Mouse (Mus musculus) G1E-ER4 (cell line): Measurements from ENCODE around the gene Tet3. TPM values are rescaled to one million over a fixed set of nuclear protein-coding genes. Genes with fewer than 3 reads are reported as not detected.

Experiments
- GATA1 ChIP-seq: IDR thresholded peaks from one replicate; pipeline ENCODE4 v1.8.0; 2012; ENCODE audit warnings: low read length, inconsistent platforms
- polyA plus RNA-seq: library from polyadenylated mRNA; stranded (reverse); fragments of >175 nt; gene quantifications from 2 replicates; pipeline ENCODE4 v1.2.3, GENCODE M21; 2012

Tet3 gene
- polyA plus RNA-seq, 1 experiment: 36.2 TPM

DNA sequence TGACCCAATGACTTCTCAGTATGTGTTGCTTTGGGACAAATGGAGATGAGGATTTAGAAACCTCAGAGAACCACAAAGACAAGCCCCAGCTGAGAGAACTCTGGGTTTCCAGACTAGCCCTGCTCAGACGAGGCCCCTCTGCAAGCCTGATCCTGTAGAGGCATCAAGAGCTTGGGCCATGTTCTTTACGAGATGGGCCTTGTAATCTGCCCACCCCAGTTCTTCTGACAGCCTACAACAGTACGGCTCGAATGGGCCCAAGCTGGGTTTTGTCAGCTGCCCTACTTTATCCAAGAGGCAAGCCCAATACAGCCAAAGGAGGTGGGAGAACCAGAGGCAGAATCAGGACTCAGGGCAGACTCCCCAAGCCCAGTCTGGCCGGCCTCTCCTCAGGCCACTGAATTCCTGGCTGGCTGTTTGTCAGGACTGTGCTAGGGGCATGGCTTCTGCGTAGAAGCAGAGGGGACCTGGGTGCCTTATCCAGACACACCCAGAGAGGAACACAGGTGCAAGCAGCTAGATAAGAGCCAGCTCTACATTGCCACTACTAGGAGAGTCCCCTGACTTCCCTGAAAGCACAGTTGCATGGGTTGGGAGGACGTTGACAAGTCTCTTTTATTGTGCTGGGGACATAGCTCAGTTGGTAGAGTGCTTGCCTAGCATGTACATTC is 107.3 kb downstream of the Tet3 start:
- peak; percentile 64 for TF ChIP-seq GATA1

DNA sequence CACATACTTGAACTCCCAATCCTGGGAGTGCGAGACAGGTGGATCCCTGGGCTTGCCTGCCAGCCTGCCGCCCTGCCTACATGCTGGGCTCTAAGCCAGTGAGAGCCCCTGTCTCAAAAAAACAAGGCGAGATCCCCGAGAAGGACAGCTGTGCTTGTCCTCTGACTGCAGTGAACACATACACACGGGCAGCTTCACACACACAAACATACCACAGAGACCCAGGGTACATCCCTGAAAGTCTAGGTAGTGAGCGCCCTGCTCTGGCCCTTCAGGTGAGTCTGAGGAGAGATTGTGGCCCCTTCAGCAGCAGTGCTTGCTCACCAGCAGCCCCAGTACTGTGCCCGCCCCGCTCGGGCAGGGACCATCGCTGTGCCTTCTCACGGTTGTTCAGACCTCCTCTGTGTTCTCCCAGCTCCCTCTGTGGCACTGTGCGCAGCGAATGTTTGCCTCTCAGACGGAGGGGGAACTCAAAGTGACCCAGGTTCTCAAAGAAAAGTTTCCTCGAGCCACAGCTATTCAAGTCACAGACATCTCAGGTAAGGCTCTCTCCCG is 108.0 kb downstream of the Tet3 start:
- TF ChIP-seq GATA1: no peak

DNA sequence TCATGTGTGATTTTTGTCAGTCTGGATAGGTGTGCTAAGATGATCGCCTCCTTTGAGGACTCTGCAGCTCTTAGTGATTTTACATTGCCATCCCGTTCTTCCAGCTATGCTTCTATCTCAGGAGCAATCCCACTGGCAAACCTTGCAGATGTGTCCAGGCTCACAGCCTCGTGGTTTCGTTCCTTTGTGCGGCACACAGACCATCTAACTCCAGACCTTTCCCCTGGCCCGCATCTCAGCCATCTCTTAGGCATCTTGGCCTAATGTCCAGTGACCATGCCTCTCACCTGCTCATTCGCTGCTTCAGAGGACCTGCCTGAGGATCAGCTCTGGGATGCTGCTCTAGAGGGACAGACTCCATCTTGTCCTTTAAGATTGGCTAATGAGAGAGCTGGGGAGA is 108.7 kb downstream of the Tet3 start:
- no peak for TF ChIP-seq GATA1

DNA sequence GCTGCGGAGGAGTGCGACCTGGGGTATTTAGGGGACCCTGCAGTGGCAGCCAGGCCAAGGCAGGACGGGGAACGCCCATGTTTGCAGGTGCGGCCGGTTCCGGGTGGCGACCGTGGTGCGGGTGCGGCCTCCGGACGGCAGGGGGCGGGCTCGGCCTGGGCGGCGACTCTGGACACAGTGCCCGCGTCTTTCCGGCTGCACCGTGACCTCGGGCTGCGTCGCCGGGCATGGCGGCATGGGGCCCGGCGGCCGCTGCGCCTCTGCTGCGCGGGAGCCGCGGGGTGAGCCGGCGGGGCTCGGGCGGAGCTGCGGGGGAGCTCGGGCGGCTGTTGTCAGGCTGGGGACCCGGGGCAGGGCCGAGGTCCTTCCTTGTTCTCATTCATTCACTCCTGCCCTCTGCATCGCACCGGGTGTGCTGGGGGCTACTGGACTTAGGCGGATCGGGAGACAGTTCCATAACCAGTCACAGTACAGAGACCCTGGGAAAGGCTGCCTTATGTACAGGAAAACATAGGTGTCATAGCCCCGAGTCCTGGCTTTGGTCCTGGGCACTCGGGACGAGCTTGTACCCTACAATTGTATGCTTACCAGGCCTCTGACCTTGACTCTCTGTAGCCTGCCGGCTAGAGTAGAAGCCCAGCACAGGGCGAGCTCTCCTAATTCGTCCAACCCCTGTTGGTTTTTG is 109.5 kb downstream of the Tet3 start:
- no peak for TF ChIP-seq GATA1

DNA sequence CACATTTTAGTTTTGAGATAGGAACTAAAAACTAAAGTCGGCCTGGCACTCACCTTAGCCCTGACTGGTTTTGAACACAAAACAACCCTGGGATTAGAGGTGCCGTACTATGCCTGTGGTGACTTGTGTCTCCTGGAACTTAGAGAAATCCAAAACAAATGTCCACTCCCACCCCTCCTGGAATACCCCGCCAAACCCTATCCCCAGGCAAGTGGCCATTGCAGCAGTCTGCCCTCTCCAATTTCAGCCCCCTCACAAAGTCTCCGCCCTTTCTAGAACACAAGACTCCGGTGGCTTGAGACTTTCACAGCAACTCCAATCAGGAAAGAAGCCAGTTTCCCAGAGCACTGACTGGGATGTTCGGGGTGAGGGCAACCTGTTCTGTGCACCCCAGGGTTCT is 110.0 kb downstream of the Tet3 start, which contains the start of gene Bola3:
Gene Bola3 (plus strand): TSS at position 275 of the 400 bp plus-strand sequence.
- TF ChIP-seq GATA1: no peak

DNA sequence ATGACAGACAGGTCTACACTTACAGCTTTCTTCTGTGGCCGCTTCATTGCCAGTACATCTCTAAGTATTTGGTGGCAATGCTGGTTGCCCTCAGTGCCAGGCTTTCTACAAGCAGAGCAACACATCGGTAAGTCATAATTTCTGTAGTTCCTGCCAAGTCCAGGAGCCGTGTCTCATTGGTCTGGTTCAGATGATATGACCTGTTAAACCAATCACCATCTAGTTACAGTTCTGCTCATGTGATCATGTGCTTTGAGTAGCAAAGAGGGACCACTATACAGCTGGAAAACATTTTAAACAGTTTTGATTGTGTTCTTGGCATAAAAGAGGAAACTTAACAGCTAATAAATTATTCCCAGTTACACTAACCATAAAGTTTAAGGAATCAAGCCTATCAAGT is 111.0 kb downstream of the Tet3 start:
- TF ChIP-seq GATA1: no peak

DNA sequence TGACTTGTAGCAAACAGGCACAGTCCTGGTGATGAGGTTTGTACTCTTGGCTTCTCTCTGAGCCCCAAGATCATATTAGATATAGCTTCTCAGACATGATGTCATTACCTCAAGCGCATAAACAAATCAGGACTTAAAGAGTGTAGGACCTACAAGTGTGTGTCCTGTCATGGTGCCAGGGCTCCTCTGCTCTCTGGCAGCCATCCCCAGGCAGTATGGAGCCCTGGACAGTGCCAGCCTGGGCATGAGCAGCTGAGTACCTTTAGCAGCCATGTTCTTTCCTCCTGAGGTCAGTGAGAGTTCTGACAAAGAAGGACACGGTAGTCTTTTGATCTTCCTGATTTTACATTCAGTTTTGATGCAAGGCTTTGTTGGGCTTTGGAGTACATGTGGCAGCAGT is 115.9 kb downstream of the Tet3 start:
- TF ChIP-seq GATA1: no peak

DNA sequence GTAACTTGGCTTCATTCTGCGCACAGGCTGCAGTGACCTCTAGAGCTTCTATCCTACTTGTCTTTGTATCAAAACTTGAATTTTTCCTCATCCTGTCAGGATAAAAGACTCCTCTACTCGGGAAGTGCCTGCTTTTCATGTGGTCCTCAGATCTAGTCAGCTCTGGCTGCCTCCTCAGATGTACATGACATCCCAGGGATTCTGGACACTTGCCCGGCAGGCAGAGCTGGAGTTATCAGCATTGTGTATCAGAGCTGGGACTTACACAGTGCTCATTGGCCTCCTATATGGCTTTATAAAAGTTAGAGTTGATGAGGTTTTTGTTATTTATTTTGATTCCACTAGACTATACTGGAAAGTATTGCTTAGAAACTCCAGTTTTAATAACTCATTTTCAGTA is 117.5 kb downstream of the Tet3 start:
- TF ChIP-seq GATA1: no peak

DNA sequence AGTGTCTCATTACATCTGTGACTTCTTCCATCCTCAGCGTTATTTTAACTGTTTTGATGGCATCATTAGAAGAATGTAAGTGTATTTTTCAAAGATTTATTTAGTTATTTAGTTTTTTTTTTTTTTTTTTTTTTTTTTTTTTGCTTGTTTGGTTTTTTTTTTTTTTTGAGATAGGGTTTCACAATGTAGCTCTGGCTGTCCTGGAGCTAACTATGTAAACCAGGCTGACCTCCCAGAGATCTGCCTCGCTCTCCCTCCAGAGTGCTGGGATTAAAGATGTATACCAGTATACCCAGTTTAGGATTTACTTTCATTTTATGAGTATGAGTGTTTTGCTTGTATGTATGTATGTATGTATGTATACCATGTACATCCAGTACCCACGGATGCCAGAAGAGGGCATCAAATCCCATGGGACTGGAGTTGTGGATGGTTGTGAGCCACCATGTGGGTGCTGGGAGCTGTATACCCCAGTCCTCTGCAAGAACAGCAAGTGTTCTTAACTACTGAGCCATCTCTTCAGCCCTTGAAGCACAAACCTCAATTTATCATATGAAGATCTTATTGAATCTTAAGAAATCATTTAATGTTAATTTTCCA is 131.2 kb downstream of the Tet3 start:
- TF ChIP-seq GATA1: no peak

DNA sequence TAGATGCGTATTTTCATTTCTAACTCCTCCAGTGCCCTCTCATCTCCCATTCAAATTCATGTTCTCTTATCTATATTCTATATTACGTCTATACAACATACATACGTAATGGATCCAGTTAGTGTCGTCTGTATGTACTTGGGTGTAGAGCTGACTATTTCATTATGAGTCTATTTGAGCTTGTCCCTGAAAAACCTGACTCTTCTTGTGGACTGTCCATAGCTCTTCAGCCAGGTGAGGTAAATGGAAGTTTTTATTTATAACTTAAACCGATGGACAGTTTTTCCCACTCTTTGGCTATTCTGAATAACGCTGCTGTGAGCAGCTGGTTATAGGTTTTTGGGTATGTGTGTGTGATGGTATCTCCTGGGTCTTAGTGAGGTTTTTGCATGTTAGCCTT is 132.1 kb downstream of the Tet3 start:
- no peak for TF ChIP-seq GATA1

DNA sequence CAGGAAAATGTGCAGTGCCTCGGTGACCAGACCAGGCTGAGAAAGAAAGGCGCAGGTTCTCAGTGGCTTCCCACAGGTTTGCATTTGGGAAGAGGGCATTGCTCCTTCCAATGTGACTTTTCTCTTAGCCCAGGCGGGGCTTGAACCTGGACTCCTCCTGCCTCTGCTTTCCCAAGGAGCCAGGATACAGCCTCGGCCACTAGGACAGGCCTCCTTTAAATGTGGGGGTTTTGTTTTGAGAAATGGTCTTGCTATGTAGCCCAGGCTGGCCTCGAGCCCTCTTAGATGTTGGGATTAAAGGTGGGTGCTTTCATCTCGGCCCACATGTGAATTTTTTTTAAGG is 132.5 kb downstream of the Tet3 start:
- TF ChIP-seq GATA1: no peak

DNA sequence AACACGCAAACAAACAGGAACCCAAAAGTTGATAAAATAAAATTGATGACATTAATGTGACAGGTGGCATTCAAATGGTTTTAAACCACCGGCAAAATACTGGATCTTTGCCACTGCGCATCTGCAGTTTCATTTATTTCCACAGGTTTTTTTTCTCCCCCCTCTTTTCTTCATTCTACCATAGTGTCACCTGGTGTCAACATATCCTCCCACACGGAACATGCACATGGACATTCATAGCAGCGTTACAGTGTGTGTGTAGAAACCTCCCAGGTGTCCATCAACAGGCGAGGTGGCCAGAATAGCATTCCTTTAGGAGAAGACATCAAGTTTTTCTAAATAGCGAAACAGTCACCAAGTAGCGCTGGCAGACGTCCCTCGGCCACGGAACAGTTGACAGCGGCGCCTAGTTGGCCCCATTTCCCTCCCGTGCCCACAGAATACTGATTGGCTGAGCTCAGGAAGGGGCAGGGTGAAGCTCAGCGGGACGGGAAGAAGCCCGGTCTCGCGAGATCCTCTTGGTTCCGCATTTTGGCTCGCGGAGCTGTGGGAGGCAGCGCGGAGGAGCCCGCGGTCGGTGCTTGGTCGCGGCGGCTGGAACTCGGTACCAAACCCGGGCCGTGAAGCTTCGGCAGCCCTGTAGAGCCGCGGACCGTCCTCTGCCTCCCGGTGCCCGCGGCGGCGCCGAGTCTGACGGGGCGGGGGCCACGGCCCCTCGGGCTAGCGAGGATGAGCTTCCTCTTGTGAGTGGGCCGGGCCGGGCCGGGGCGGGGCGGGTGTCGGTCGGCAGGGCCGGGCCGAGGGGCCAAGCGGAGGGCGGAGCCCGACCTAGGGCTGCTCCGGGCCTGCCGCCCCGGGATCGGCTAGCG is 133.1 kb downstream of the Tet3 start, which contains the start of the genes Mthfd2 and Mob1a:
Gene Mthfd2 (minus strand): TSS at position 384 of the 869 bp plus-strand sequence.
Gene Mob1a (plus strand): TSS at position 492 of the 869 bp plus-strand sequence.
- TF ChIP-seq GATA1: no peak

DNA sequence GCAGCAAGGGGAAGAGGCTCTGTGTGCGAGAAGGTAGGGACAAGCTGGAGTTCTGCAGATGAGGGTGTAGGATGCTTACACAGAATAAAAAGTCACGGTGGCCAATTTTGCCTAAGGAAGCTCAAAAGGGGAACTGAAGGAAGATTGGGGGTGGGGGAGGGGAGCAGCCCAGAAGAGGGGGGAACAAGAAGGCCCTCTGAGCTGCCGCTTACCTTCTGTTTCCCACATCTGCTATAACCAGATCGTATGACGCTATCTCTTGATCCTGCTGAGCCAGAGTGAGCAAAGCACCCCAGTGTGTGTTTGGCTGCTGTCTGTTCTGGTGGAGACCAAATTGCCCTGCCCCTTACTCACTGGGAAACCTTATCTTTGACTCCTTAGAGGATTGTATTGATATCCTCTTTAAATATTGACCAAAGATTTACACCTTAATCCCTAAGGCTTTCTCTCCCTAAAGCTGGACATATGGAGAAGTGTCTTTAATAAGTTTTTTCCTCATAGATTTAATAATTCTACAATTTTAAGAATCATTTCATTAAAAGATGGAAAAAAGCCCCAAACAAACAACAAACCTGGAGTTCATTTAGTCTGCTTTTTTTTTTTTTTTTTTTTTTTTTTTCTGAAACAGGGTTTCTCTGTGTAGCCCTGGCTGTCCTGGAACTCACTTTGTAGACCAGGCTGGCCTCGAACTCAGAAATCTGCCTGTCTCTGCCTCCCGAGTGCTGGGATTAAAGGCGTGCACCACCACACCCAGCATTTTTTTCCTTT is 135.0 kb downstream of the Tet3 start:
- peak; percentile 48 for TF ChIP-seq GATA1

DNA sequence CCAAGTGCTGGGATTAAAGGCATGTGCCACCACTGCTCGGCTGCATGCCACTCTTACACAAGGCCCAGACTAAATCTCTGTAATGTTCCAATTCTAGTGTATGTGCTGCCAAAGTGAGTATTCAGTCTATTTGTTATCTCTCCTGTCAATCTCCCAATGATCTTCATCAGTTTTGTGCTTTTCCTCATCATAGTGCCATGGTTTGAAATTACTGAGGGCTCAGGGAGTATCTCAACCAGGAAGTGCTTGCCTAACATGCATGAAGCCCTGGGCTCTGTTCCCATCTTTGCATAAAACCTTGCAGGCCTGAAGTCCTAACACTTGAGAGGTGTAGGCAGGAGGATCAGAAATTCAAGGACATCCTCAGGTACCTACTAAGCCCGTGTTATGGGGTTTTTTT is 136.1 kb downstream of the Tet3 start:
- TF ChIP-seq GATA1: no peak

DNA sequence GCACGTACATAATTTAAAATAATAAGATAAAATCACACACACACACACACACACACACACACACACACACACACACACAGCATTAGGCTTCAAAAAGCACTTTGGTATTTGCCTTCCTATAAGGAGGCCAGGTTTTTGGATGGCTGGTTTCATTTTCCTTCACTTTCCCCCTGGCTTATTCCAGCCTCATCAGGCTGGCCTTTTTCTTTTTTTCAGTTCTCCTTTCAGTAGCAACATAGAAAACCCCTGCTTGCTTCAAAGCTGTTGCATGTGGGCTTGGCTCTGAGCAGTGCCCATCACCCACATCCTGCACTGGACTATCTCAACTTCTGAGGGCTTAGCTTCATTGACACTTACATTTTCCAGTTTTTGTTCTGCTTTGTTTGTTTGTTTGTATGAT is 137.0 kb downstream of the Tet3 start:
- no peak for TF ChIP-seq GATA1
